Mouse (Mus musculus) heart, postnatal 0 days (tissue): ENCODE measurements around the gene Ociad2. TPM values are rescaled to one million over a fixed set of nuclear protein-coding genes. Genes with fewer than 3 reads are reported as not detected.

Experiments
- ATAC-seq: fragments of 200-750 bp; cut with Nextera tagmentation; 2 replicates; pipeline ENCODE4 v1.8.0; 2017; ENCODE audit warnings: low read depth, moderate number of reproducible peaks, moderate library complexity; ENCODE audit not compliant: insufficient read depth
- DNase-seq: peaks from one replicate; pipeline ENCODE4 v3.0.0-alpha.2; 2016; ENCODE audit warnings: low spot score
- H3K27ac ChIP-seq: fragments of 300-500 bp; sonication (generic); 2 replicates; pipeline ENCODE4 v1.5.1; 2014; ENCODE audit warnings: low read depth, mild to moderate bottlenecking
- H3K27me3 ChIP-seq: fragments of 300-500 bp; sonication (generic); 2 replicates; pipeline ENCODE4 v1.6.1; 2014; ENCODE audit warnings: low read length, mixed read lengths; ENCODE audit not compliant: control insufficient read depth, insufficient read depth
- H3K36me3 ChIP-seq: fragments of 300-500 bp; sonication (generic); replicated peaks from 2 replicates; pipeline ENCODE4 v1.6.1; 2014; ENCODE audit warnings: low read length, mixed read lengths; ENCODE audit not compliant: control insufficient read depth, insufficient read depth
- H3K4me1 ChIP-seq: fragments of 300-500 bp; sonication (generic); 2 replicates; pipeline ENCODE4 v1.6.1; 2014; ENCODE audit warnings: antibody characterized with exemption; ENCODE audit not compliant: control insufficient read depth, insufficient read depth
- H3K4me2 ChIP-seq: fragments of 300-500 bp; sonication (generic); 2 replicates; pipeline ENCODE4 v1.6.1; 2014; ENCODE audit warnings: low read depth, mild to moderate bottlenecking, low read length, moderate library complexity
- H3K4me3 ChIP-seq: fragments of 300-500 bp; sonication (generic); 2 replicates; pipeline ENCODE4 v1.5.1; 2014; ENCODE audit warnings: low read depth, low read length
- H3K9ac ChIP-seq: fragments of 300-500 bp; sonication (generic); replicated peaks from 2 replicates; pipeline ENCODE4 v1.6.1; 2014; ENCODE audit warnings: low read depth, low read length, mixed read lengths
- H3K9me3 ChIP-seq: fragments of 300-500 bp; sonication (generic); replicated peaks from 2 replicates; pipeline ENCODE4 v1.6.1; 2016; ENCODE audit warnings: low read length; ENCODE audit not compliant: control insufficient read depth
- CTCF ChIP-seq: IDR thresholded peaks from 2 replicates; pipeline ENCODE4 v1.5.1; 2016; ENCODE audit warnings: antibody characterized with exemption, control low read depth, low read depth
- EP300 ChIP-seq: IDR thresholded peaks from 2 replicates; pipeline ENCODE4 v1.6.1; 2016; ENCODE audit warnings: antibody characterized with exemption, low read depth
- WGBS: fragments of 180-500 bp; shearing (Covaris S2); extraction: QIAGEN DNeasy Blood & Tissue Kit; methylation state at CpG from one replicate; pipeline ENCODE4 v1.1.7; 2014; 5-methylcytosine and 5-hydroxymethylcytosine counted together
- polyA plus RNA-seq: library from polyadenylated mRNA; unstranded; fragments of >200 nt; fragmentation: Nextera tagmentation; extraction: Ambion mirVana; gene quantifications from 2 replicates; pipeline ENCODE4 v1.2.1, GENCODE M21; 2015
- total RNA-seq: library from RNA; depleted of rRNA; stranded (reverse); fragments of >200 nt; gene quantifications from 2 replicates; pipeline ENCODE4 v1.2.3, GENCODE M21; 2014; ENCODE audit warnings: low replicate concordance

Ociad2 gene
- total and polyA plus RNA-seq, 2 experiments from 2014 or later, result 13.3 to 16.7 TPM

DNA sequence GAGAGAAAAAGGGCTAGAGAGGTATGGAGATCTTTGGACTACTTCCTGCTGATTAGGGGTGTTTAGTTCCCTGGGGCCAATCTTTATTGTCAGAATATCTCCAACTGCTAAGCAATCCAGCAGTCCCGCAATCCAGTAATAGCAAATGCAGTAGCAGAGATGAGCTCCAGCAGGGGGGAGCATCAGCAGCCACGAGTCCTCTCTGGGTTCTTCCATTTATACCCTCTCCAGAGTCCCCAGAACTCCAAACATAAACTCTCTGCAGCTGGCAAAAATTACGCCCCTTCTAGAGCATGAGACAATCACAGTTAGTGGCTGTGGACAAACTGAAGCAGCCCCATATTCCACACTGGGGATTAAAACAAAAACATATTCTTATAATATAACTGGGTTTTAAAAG, 28.9 kb upstream of the Ociad2 start:
- Histone ChIP-seq H3K9me3 (no peaks in the 10 kb centered on the region), H3K4me2 (no peak overlapping the region), H3K4me3 (no peak overlapping the region), H3K27me3 (no peaks in the 10 kb centered on the region), H3K36me3 (no peaks in the 10 kb centered on the region), H3K9ac (no peak overlapping the region), H3K27ac (no peak overlapping the region), H3K4me1 (no peaks in the 10 kb centered on the region)
- no peak for TF ChIP-seq EP300
- TF ChIP-seq CTCF, result no peak
- 57% methylated on average over 3 of the region's 3 CpGs for WGBS
- no peak for ATAC-seq
- no peak for DNase-seq

GRCm38 (mm10) chr5:73368845-73369447, 28.1 kb upstream of the Ociad2 start:
- TF ChIP-seq CTCF, result no peak
- TF ChIP-seq EP300, result no peak
- DNase-seq (no peak), ATAC-seq (no peak)
- WGBS, result 56% methylated on average over 10 of the region's 10 CpGs
- Histone ChIP-seq H3K9me3 (no peaks in the 10 kb centered on the region), H3K36me3 (no peaks in the 10 kb centered on the region), H3K27ac (no peak overlapping the region), H3K4me3 (no peak overlapping the region), H3K9ac (no peak overlapping the region), H3K4me2 (no peak overlapping the region), H3K27me3 (no peaks in the 10 kb centered on the region), H3K4me1 (no peaks in the 10 kb centered on the region)

GRCm38 (mm10) chr5:73367906-73368305, 27.1 kb upstream of the Ociad2 start:
- Histone ChIP-seq H3K4me3 (no peak overlapping the region), H3K4me1 (no peaks in the 10 kb centered on the region), H3K27ac (no peak overlapping the region), H3K4me2 (no peak overlapping the region), H3K27me3 (no peaks in the 10 kb centered on the region), H3K9ac (no peak overlapping the region), H3K9me3 (no peaks in the 10 kb centered on the region), H3K36me3 (no peaks in the 10 kb centered on the region)
- 81% methylated on average over 4 of the region's 4 CpGs for WGBS
- ATAC-seq (no peak), DNase-seq (no peak)
- TF ChIP-seq EP300, result no peak
- no peak for TF ChIP-seq CTCF

DNA sequence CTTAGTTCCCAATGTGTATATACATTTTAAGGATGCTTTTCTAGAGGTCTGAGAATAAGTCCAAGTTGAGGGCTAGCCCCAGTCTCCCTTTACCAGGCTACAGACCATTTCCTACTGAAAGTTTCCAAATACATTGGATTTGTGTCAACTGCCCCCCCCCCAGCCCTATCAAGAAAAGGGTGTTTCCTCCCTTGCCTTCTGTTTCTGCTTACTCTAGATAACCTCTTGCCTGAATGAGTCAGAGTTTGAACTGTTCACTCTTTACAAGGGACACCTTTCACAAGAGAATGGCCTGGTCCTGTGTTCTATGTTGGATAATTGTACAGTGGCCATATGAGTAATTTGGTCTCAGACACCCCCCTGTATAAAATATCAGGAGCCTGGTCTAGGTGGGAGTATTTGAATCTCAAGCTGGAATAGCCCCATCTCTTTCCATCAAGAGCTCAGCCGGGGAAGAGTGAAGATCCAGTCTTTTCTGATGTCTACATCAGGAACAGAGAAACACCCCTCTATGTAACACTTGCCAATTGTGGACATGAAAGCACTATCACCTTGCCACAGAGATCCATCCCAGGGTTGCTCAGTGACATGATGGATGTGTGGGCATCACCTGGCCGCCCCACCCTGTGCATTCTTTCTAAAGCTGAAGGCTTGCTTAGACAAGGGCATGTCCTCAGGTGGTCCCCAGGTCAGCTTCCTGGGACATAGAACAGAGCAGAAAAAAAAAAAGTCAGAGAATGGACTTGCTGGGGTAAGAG, 23.5 kb upstream of the Ociad2 start:
- Histone ChIP-seq H3K9ac (no peak overlapping the region), H3K4me2 (no peak overlapping the region), H3K27ac (no peak overlapping the region), H3K4me1 (peaks cover 7% of the 10 kb centered on the region; the same call in 1 of the 2 replicates), H3K9me3 (no peaks in the 10 kb centered on the region), H3K4me3 (no peak overlapping the region), H3K27me3 (no peaks in the 10 kb centered on the region), H3K36me3 (no peaks in the 10 kb centered on the region)
- WGBS, result 78% methylated on average over 2 of the region's 2 CpGs
- DNase-seq (peak; percentile 18), ATAC-seq (no peak)
- no peak for TF ChIP-seq EP300
- TF ChIP-seq CTCF, result no peak

DNA sequence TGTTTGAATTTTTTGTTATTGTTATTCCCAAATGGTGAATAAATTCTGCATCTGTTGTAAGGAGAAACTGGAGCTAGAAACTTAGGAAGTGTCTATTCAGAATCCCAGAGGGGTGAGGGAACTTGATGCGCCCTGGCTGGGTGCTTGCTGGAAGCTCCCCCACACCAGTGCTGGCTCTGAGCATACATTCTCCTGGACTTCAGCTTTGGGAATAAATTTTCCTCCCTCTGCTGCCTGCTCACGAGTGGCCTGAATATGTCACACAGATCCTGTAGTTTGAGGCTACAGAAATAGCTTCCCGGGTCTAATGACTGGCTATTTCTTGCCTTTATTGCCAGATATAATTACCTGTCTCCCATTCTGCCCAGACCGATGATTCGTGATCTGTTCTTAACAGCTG, 22.0 kb upstream of the Ociad2 start:
- H3K4me2 ChIP-seq, result no peak overlapping the region
- no peak overlapping the region for H3K4me3 ChIP-seq
- WGBS, result 72% methylated on average over 5 of the region's 5 CpGs
- TF ChIP-seq CTCF (no peak), EP300 (no peak)
- no peak overlapping the region for H3K9ac ChIP-seq
- no peak for ATAC-seq
- H3K36me3 ChIP-seq, result no peaks in the 10 kb centered on the region
- H3K4me1 ChIP-seq, result peaks cover 9% of the 10 kb centered on the region; the same call in 1 of the 2 replicates
- no peaks in the 10 kb centered on the region for H3K9me3 ChIP-seq
- H3K27ac ChIP-seq, result no peak overlapping the region
- no peak for DNase-seq
- H3K27me3 ChIP-seq, result no peaks in the 10 kb centered on the region
